8 mouse cellular contexts compared by ENCODE assay signal in the genomic region with DNA sequence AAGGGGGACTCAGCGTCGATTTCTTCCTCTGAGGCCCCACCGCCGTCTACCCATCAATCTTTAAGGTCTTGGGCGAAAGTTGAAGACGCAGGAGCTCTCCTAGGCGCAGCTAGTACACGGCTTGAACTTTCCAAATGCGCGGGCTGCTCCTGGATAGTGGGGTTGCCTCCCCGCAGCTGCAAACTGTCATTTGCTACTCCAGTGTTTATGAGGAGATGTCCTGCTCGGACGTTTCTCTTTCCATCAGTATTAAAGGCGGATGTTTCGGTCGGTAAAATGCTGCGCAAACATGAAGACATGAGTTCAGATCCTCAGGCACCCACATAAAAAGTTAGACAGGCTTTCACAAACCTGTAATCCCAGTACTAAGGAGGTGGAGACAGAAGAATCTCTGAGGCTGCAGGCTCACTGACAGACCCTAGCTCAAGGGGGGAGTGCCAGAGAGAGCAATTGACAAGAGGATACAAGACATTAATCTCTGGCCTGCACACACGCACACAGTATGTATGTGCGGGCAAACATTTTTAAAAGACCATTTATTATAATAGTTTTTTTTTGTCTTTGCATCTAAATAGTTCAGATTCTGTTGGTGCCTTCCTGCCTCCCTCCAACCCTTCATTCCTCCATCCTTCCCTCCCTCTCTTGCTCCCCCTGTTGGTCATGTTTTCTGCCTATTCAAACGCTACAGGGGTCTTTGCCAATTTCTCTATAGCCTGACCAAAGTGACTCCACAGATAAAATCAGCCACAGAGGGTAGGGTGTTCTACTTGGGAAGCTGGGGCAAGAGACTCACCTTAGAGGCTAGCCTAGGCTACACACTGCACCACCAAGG. TPM values are rescaled to one million over a fixed set of nuclear protein-coding genes. Genes with fewer than 3 reads are reported as not detected.
A peak's percentile ranks its signal among the peaks of the same experiment; 100 is the strongest.
DNase-seq lines count a peak whose midpoint lies in the region; ATAC-seq and TF ChIP-seq lines count a peak whose summit lies in the region.

TSS of gene Emilin2 (minus strand) at position 639 of the 832 bp plus-strand sequence.

- 7% methylated on average over 20 of the region's 20 CpGs for WGBS in liver, embryonic 13.5 days (ENCODE audit: insufficient replicate concordance)
- WGBS in neural tube, embryonic 11.5 days: 7% methylated on average over 20 of the region's 20 CpGs

- no peak for TF ChIP-seq POLR2A in CH12.LX (IDR thresholded peaks at IDR 0.05; ENCODE audit: low read depth, low read length)

- H3K36me3 ChIP-seq in CH12.LX (replicated peaks in 1 of 2; ENCODE audit: control insufficient read depth in 1 of 2, insufficient read depth in 1 of 2, low read length in 1 of 2): no peaks in the 10 kb centered on the region
- peaks cover 22% of the 10 kb centered on the region for H3K36me3 ChIP-seq in erythroblast, embryonic 14.5 days (ENCODE audit: control insufficient read depth)
- no peaks in the 10 kb centered on the region for H3K36me3 ChIP-seq in liver, embryonic 13.5 days
- H3K36me3 ChIP-seq in neural tube, embryonic 11.5 days (ENCODE audit: control insufficient read depth, insufficient read depth, low read length): no peaks in the 10 kb centered on the region

- H3K9ac ChIP-seq in CH12.LX (ENCODE audit: insufficient read depth, low read depth): no peak within 1 kb of the TSS
- H3K9ac ChIP-seq in liver, embryonic 13.5 days: peak within 1 kb of the TSS; percentile 87
- H3K9ac ChIP-seq in neural tube, embryonic 11.5 days (ENCODE audit: low read length): peak within 1 kb of the TSS; percentile 63

- H3K27ac ChIP-seq in CH12.LX (ENCODE audit: insufficient read depth, low read depth): no peak within 1 kb of the TSS
- peak within 1 kb of the TSS; percentile 78 for H3K27ac ChIP-seq in liver, embryonic 13.5 days
- no peak within 1 kb of the TSS for H3K27ac ChIP-seq in neural tube, embryonic 11.5 days (ENCODE audit: low read depth, low read length)

- no peak for TF ChIP-seq EP300 in CH12.LX (IDR thresholded peaks at IDR 0.05; ENCODE audit: low read length)

- DNase-seq in CH12.LX (ENCODE audit: extremely low read depth): peak; percentile 17
- peak; percentile 88 for DNase-seq in NIH3T3 (ENCODE audit: low read depth)
- DNase-seq in heart, postnatal 4 days: peak; percentile 73
- peak; percentile 31 for DNase-seq in liver, embryonic 13.5 days
- peak; percentile 31 for DNase-seq in neural tube, embryonic 11.5 days (ENCODE audit: low spot score)
- DNase-seq in urinary bladder, postnatal 25 days (ENCODE audit: low spot score): no peak
- DNase-seq in layer of hippocampus, adult 8-10 months (ENCODE audit: low spot score in 2 of 2): no peak

- peak; percentile 15 for TF ChIP-seq RAD21 in CH12.LX (IDR thresholded peaks at IDR 0.05; ENCODE audit: low read depth, low read length)

- no peaks in the 10 kb centered on the region for H3K9me3 ChIP-seq in CH12.LX (replicated peaks; ENCODE audit: low read length)
- no peaks in the 10 kb centered on the region for H3K9me3 ChIP-seq in erythroblast, embryonic 14.5 days (ENCODE audit: control insufficient read depth, low read length)
- H3K9me3 ChIP-seq in liver, embryonic 13.5 days (replicated peaks): no peaks in the 10 kb centered on the region
- H3K9me3 ChIP-seq in neural tube, embryonic 11.5 days (ENCODE audit: control insufficient read depth, low read length): no peaks in the 10 kb centered on the region

- peak within 1 kb of the TSS in 1 of 3 experiments; percentile 46 for H3K4me3 ChIP-seq in CH12.LX (replicated peaks in 1 of 3; ENCODE audit: low read depth in 2 of 3, low read length in 2 of 3, poor library complexity in 1 of 3)
- peak within 1 kb of the TSS; percentile 85 for H3K4me3 ChIP-seq in erythroblast, embryonic 14.5 days (replicated peaks)
- H3K4me3 ChIP-seq in liver, embryonic 13.5 days (replicated peaks): peak within 1 kb of the TSS; percentile 77
- peak within 1 kb of the TSS; percentile 55 for H3K4me3 ChIP-seq in neural tube, embryonic 11.5 days (ENCODE audit: low read depth, low read length)

- H3K79me2 ChIP-seq in CH12.LX (replicated peaks; ENCODE audit: control insufficient read depth, extremely low read depth, insufficient read depth, poor library complexity, severe bottlenecking): no peaks in the 10 kb centered on the region

- H3K27me3 ChIP-seq in CH12.LX (replicated peaks): no peaks in the 10 kb centered on the region
- H3K27me3 ChIP-seq in erythroblast, embryonic 14.5 days (ENCODE audit: control insufficient read depth): peaks cover 28% of the 10 kb centered on the region
- peaks cover 16% of the 10 kb centered on the region; the same call in 1 of the 2 replicates for H3K27me3 ChIP-seq in liver, embryonic 13.5 days
- H3K27me3 ChIP-seq in neural tube, embryonic 11.5 days (ENCODE audit: control insufficient read depth, insufficient read depth, low read length): peaks cover 5% of the 10 kb centered on the region; the same call in 1 of the 2 replicates

- peak; percentile 30; the same call in 1 of the 2 replicates for ATAC-seq in liver, embryonic 13.5 days (ENCODE audit: low read depth)
- ATAC-seq in neural tube, embryonic 11.5 days (ENCODE audit: insufficient read depth, low FRiP score, low TSS enrichment): no peak

- dilution Hi-C loops in CH12.LX (cut with MboI; ENCODE audit: extremely low pct_ligation_motif_present, extremely low pct_unique_long_range_greater_than_20kb, low sequenced_read_pairs): no loop called here

- peak in 1 of 2 experiments; percentile 50; a peak in 2 of 4 replicates for TF ChIP-seq CTCF in CH12.LX (conservative IDR thresholded peaks at IDR 0.05 in 1 of 2, IDR thresholded peaks at IDR 0.05 in 1 of 2; ENCODE audit: low read depth in 2 of 2, low read length in 2 of 2)

- H3K4me2 ChIP-seq in CH12.LX (ENCODE audit: insufficient read depth, low read depth, poor library complexity, severe bottlenecking): no peak within 1 kb of the TSS
- peak within 1 kb of the TSS; percentile 95 for H3K4me2 ChIP-seq in liver, embryonic 13.5 days
- peak within 1 kb of the TSS; percentile 91 for H3K4me2 ChIP-seq in neural tube, embryonic 11.5 days (ENCODE audit: low read depth)

- peaks cover 0 to 4% of the 10 kb centered on the region in 2 experiments; a peak in 2 of 4 replicates for H3K4me1 ChIP-seq in CH12.LX (ENCODE audit: control insufficient read depth in 1 of 2, insufficient read depth in 2 of 2)
- H3K4me1 ChIP-seq in erythroblast, embryonic 14.5 days (ENCODE audit: control insufficient read depth): peaks cover 51% of the 10 kb centered on the region
- H3K4me1 ChIP-seq in liver, embryonic 13.5 days (replicated peaks): peaks cover 46% of the 10 kb centered on the region
- peaks cover 2% of the 10 kb centered on the region for H3K4me1 ChIP-seq in neural tube, embryonic 11.5 days (ENCODE audit: control insufficient read depth, insufficient read depth, low read length)

- in situ Hi-C loops in CH12.LX (cut with MboI; ENCODE audit: low pct_ligation_motif_present, low pct_unique_long_range_greater_than_20kb, low sequenced_read_pairs): no loop called here

TF ChIP-seq in CH12.LX, 34 proteins besides CTCF, POLR2A, EP300 and RAD21:
- TF ChIP-seq JUN (IDR thresholded peaks at IDR 0.05; ENCODE audit: insufficient read depth, low read depth, low read length): no peak
- no peak for TF ChIP-seq PAX5 (IDR thresholded peaks at IDR 0.05; ENCODE audit: low read length)
- no peak for TF ChIP-seq ZNF384 (IDR thresholded peaks at IDR 0.05; ENCODE audit: low read depth, low read length)
- no peak for TF ChIP-seq USF2 (conservative IDR thresholded peaks at IDR 0.05; ENCODE audit: low read depth, low read length)
- TF ChIP-seq SMC3 (IDR thresholded peaks at IDR 0.05; ENCODE audit: low read depth, low read length): peak; percentile 31

RNA-seq across cellular contexts. Expression of gene Emilin2, which starts in this region (rescaled TPM):
- total RNA-seq in CH12.LX (2012; rRNA removed) (0.08 and 0.38 TPM in 2 replicates), CH12.LX (2014; rRNA removed) (0.50 TPM in 1 of 2 replicates, not detected in the other)
- polyA plus RNA-seq in CH12.LX (2012; ENCODE audit: insufficient read length, low read depth): 0.34 TPM in 1 of 2 replicates, not detected in the other
- 21.3 and 32.0 TPM in 2 replicates for polyA plus RNA-seq in erythroblast, embryonic 14.5 days (2012)
- 100 to 1,000 TPM; 169 to 172 TPM for total RNA-seq in heart, postnatal 4 days (2021)
- polyA plus RNA-seq in liver, embryonic 13.5 days (2015; fragmentation: Nextera tagmentation; extraction: Ambion mirVana): 23.0 and 24.9 TPM in 2 replicates
- polyA plus RNA-seq in neural tube, embryonic 11.5 days (2014; fragmentation: Nextera tagmentation; extraction: Ambion mirVana): 10.9 and 13.3 TPM in 2 replicates
- total RNA-seq in layer of hippocampus, adult 8-10 months (2022): 1 to 10 TPM; 3.1 to 5.2 (median 3.9) TPM

Comparison
In these comparisons a context has a peak if more than half of its experiments do, and no peak if none do; other contexts are left out.
1. RNA of gene Emilin2 (total RNA-seq): 169 to 172 TPM in heart, postnatal 4 days; 3.1 to 5.2 TPM in layer of hippocampus, adult 8-10 months and 0.08 to 0.50 TPM in CH12.LX; every median in the first group is over 10 times any median in the second.
2. Peak in DNase-seq in CH12.LX; RNA of the gene not detected or under 1 TPM.
3. DNase-seq: peak in NIH3T3 (single experiment), heart, postnatal 4 days (single experiment), liver, embryonic 13.5 days (single experiment) and neural tube, embryonic 11.5 days (single experiment); none in urinary bladder, postnatal 25 days (single experiment) and layer of hippocampus, adult 8-10 months (0 of 2).